Mouse (Mus musculus): ENCODE data around the gene Zfand2a.

Zfand2a gene

GRCm38 (mm10) chr5:139466801-139467200, 17.5 kb downstream of the Zfand2a start:
- no peak for DNase-seq (ENCODE audit: low read depth, low spot score)

- no peak for DNase-seq (ENCODE audit: low read depth, low spot score)
Measured at GRCm38 (mm10) chr5:139466373-139466772, 18.0 kb downstream of the Zfand2a start.

GRCm38 (mm10) chr5:139464874-139465273, 19.5 kb downstream of the Zfand2a start:
- DNase-seq (ENCODE audit: low read depth, low spot score) = no peak

- DNase-seq (ENCODE audit: low read depth, low spot score) = peak; percentile 99
Measured at GRCm38 (mm10) chr5:139460384-139461067, 23.8 kb downstream of the Zfand2a start, which contains the start of gene 3110082I17Rik. Gene 3110082I17Rik (minus strand): TSS chr5:139460527.

- no peak for DNase-seq (ENCODE audit: low read depth, low spot score)
Measured at GRCm38 (mm10) chr5:139459938-139460337, 24.4 kb downstream of the Zfand2a start.

GRCm38 (mm10) chr5:139457241-139457640, 27.1 kb downstream of the Zfand2a start:
- DNase-seq (ENCODE audit: low read depth, low spot score) = no peak

GRCm38 (mm10) chr5:139455166-139455565, 29.2 kb downstream of the Zfand2a start:
- no peak for DNase-seq (ENCODE audit: low read depth, low spot score)

GRCm38 (mm10) chr5:139453031-139453430, 31.3 kb downstream of the Zfand2a start:
- no peak for DNase-seq (ENCODE audit: low read depth, low spot score)

- no peak for DNase-seq (ENCODE audit: low read depth, low spot score)
Measured at GRCm38 (mm10) chr5:139449926-139450325, 34.4 kb downstream of the Zfand2a start.

GRCm38 (mm10) chr5:139449161-139449791, 35.1 kb downstream of the Zfand2a start:
- no peak for DNase-seq (ENCODE audit: low read depth, low spot score)

GRCm38 (mm10) chr5:139448025-139448424, 36.3 kb downstream of the Zfand2a start:
- DNase-seq (ENCODE audit: low read depth, low spot score) = no peak

GRCm38 (mm10) chr5:139445258-139445657, 39.1 kb downstream of the Zfand2a start:
- DNase-seq (ENCODE audit: low read depth, low spot score) = no peak

GRCm38 (mm10) chr5:139442962-139443361, 41.4 kb downstream of the Zfand2a start:
- DNase-seq (ENCODE audit: low read depth, low spot score) = no peak

- DNase-seq (ENCODE audit: low read depth, low spot score) = no peak
Measured at GRCm38 (mm10) chr5:139442428-139442827, 41.9 kb downstream of the Zfand2a start.

GRCm38 (mm10) chr5:139441726-139442018, 42.7 kb downstream of the Zfand2a start:
- DNase-seq (ENCODE audit: low read depth, low spot score) = no peak

- no peak for DNase-seq (ENCODE audit: low read depth, low spot score)
Measured at GRCm38 (mm10) chr5:139440926-139441725, 43.2 kb downstream of the Zfand2a start.

GRCm38 (mm10) chr5:139440451-139440850, 43.9 kb downstream of the Zfand2a start:
- DNase-seq (ENCODE audit: low read depth, low spot score) = no peak

GRCm38 (mm10) chr5:139438440-139438839, 45.9 kb downstream of the Zfand2a start:
- DNase-seq (ENCODE audit: low read depth, low spot score) = no peak

- DNase-seq (ENCODE audit: low read depth, low spot score) = no peak
Measured at GRCm38 (mm10) chr5:139437769-139438168, 46.6 kb downstream of the Zfand2a start.

- no peak for DNase-seq (ENCODE audit: low read depth, low spot score)
Measured at GRCm38 (mm10) chr5:139434940-139435339, 49.4 kb downstream of the Zfand2a start.

- no peak for DNase-seq (ENCODE audit: low read depth, low spot score)
Measured at GRCm38 (mm10) chr5:139433842-139434568, 50.3 kb downstream of the Zfand2a start.

All from ZHBTc4 (cell line).